Mouse (Mus musculus) liver, embryonic 11.5 days (tissue): ENCODE data around the gene Rbms1. TPM values are rescaled to one million over a fixed set of nuclear protein-coding genes. Genes with fewer than 3 reads are reported as not detected.

Experiments
- ATAC-seq: fragments of 200-750 bp; cut with Nextera tagmentation; replicated peaks from 2 replicates; pipeline ENCODE4 v1.8.0; 2017; ENCODE audit warnings: moderate number of reproducible peaks, mild to moderate bottlenecking, moderate TSS enrichment, moderate library complexity; ENCODE audit not compliant: low FRiP score
- DNase-seq: peaks from one replicate; pipeline ENCODE4 v3.0.0-alpha.2; 2017; ENCODE audit warnings: low spot score
- H3K27ac ChIP-seq: fragments of 300-500 bp; sonication (generic); 2 replicates; pipeline ENCODE4 v1.5.1; 2014; ENCODE audit warnings: mild to moderate bottlenecking, low read depth, low read length, control low read depth
- H3K27me3 ChIP-seq: fragments of 300-500 bp; sonication (generic); replicated peaks from 2 replicates; pipeline ENCODE4 v1.6.1; 2014; ENCODE audit warnings: low read length, mixed read lengths; ENCODE audit not compliant: control insufficient read depth, insufficient read depth
- H3K36me3 ChIP-seq: fragments of 300-500 bp; sonication (generic); 2 replicates; pipeline ENCODE4 v1.6.1; 2014; ENCODE audit warnings: mild to moderate bottlenecking, low read length, moderate library complexity, mixed read lengths; ENCODE audit not compliant: control insufficient read depth, insufficient read depth
- H3K4me1 ChIP-seq: fragments of 300-500 bp; sonication (generic); replicated peaks from 2 replicates; pipeline ENCODE4 v1.6.1; 2014; ENCODE audit warnings: low read length, mixed read lengths; ENCODE audit not compliant: control insufficient read depth, insufficient read depth
- H3K4me2 ChIP-seq: fragments of 300-500 bp; sonication (generic); 2 replicates; pipeline ENCODE4 v1.6.1; 2014; ENCODE audit warnings: mild to moderate bottlenecking, control low read depth, moderate library complexity
- H3K4me3 ChIP-seq: fragments of 300-500 bp; sonication (generic); 2 replicates; pipeline ENCODE4 v1.5.1; 2014; ENCODE audit warnings: low read depth, low read length, control low read depth
- H3K9ac ChIP-seq: fragments of 300-500 bp; sonication (generic); 2 replicates; pipeline ENCODE4 v1.6.1; 2014; ENCODE audit warnings: low read depth, low read length, control low read depth
- H3K9me3 ChIP-seq: fragments of 300-500 bp; sonication (generic); 2 replicates; pipeline ENCODE4 v1.6.1; 2016; ENCODE audit warnings: low read length, inconsistent platforms, mixed read lengths; ENCODE audit not compliant: control insufficient read depth
- WGBS: fragments of 180-500 bp; shearing (Covaris S2); extraction: QIAGEN DNeasy Blood & Tissue Kit; methylation state at CpG from one replicate; pipeline ENCODE4 v1.1.7; 2014; 5-methylcytosine and 5-hydroxymethylcytosine counted together
- polyA plus RNA-seq: library from polyadenylated mRNA; unstranded; fragments of >200 nt; fragmentation: Nextera tagmentation; extraction: Ambion mirVana; gene quantifications from 2 replicates; pipeline ENCODE4 v1.2.1, GENCODE M21; 2014

The Rbms1 gene
- polyA plus RNA-seq, 1 experiment from 2014 or later, result 80.8 TPM

- no peaks in the 10 kb centered on the region for H3K27me3 ChIP-seq
- 0 out of 2 replicates have a peak, but pooled peaks have one; percentile 7 for ATAC-seq
- H3K9ac ChIP-seq, result no peak overlapping the region
- DNase-seq, result no peak
- 0 out of 2 replicates have a peak overlapping the region, but pooled peaks have one; percentile 15 for H3K4me2 ChIP-seq
- H3K4me1 ChIP-seq, result peaks cover 10% of the 10 kb centered on the region
- WGBS, result 34% methylated on average over 6 of the region's 6 CpGs
- no peaks in the 10 kb centered on the region for H3K9me3 ChIP-seq
- H3K36me3 ChIP-seq, result no peaks in the 10 kb centered on the region
- H3K27ac ChIP-seq, result no peak overlapping the region
- H3K4me3 ChIP-seq, result no peak overlapping the region
Measured at GRCm38 (mm10) chr2:60910820-60911219, 52.2 kb downstream of the Rbms1 start.

GRCm38 (mm10) chr2:60908551-60908950, 54.4 kb downstream of the Rbms1 start:
- Histone ChIP-seq H3K36me3 (no peaks in the 10 kb centered on the region), H3K9me3 (no peaks in the 10 kb centered on the region), H3K9ac (no peak overlapping the region), H3K27me3 (no peaks in the 10 kb centered on the region), H3K4me2 (no peak overlapping the region), H3K27ac (no peak overlapping the region), H3K4me3 (no peak overlapping the region), H3K4me1 (peaks cover 14% of the 10 kb centered on the region)
- WGBS, result 44% methylated on average over 4 of the region's 4 CpGs
- DNase-seq, result no peak
- no peak for ATAC-seq

DNA sequence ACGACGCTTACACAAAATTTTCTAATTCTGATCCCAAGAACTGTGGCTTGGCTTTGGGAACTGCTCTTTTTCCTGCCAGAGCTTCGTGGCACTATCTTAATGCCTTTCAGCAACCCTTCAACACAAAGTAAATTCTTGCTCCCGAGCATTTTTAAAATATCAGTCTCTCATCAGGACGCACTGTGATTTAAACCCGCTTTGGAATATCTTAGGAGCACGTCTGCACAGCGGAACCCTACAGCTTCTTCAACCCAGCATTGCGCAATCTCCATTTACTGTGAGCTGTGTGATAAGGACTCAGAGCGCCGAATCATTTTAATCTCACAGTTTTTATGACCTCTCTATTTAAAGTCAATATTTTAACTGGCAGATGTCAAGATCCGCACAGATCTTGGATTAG, 54.9 kb downstream of the Rbms1 start:
- Histone ChIP-seq H3K4me3 (no peak overlapping the region), H3K4me1 (peaks cover 12% of the 10 kb centered on the region), H3K4me2 (no peak overlapping the region), H3K27ac (no peak overlapping the region), H3K9ac (no peak overlapping the region), H3K9me3 (no peaks in the 10 kb centered on the region), H3K36me3 (no peaks in the 10 kb centered on the region), H3K27me3 (no peaks in the 10 kb centered on the region)
- WGBS, result 47% methylated on average over 12 of the region's 12 CpGs
- ATAC-seq, result no peak
- no peak for DNase-seq

- H3K27ac ChIP-seq, result no peak overlapping the region
- peaks cover 11% of the 10 kb centered on the region for H3K4me1 ChIP-seq
- no peak overlapping the region for H3K9ac ChIP-seq
- no peaks in the 10 kb centered on the region for H3K36me3 ChIP-seq
- H3K4me3 ChIP-seq, result no peak overlapping the region
- no peaks in the 10 kb centered on the region for H3K27me3 ChIP-seq
- WGBS, result 21% methylated on average over 3 of the region's 3 CpGs
- DNase-seq (peak; percentile 5), ATAC-seq (no peak)
- H3K4me2 ChIP-seq, result no peak overlapping the region
- no peaks in the 10 kb centered on the region for H3K9me3 ChIP-seq
Measured at GRCm38 (mm10) chr2:60905283-60905682, 57.7 kb downstream of the Rbms1 start.

DNA sequence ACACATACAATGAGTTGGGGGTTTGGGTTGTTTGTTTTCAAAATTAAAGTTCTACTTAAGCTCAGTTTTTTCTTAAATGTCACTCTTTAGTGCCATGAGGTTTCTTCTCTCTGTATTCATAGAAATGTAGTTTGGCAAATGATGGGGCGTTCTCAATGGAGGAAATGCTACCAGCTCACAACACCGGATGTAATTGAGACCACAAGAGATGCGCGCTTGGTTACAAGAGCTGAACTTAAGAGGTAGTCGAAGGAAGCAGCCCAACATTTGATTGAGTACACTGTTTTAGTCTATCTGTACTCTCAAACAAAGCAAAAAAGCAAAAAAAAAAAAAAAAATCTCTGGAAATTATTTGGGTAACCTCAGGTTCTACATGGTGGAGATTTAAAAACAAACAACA, 58.9 kb downstream of the Rbms1 start:
- peaks cover 11% of the 10 kb centered on the region for H3K4me1 ChIP-seq
- no peak overlapping the region for H3K4me3 ChIP-seq
- no peak overlapping the region for H3K4me2 ChIP-seq
- no peaks in the 10 kb centered on the region for H3K36me3 ChIP-seq
- no peaks in the 10 kb centered on the region for H3K27me3 ChIP-seq
- no peak for DNase-seq
- no peak for ATAC-seq
- no peaks in the 10 kb centered on the region for H3K9me3 ChIP-seq
- H3K9ac ChIP-seq, result no peak overlapping the region
- H3K27ac ChIP-seq, result no peak overlapping the region
- WGBS, result 51% methylated on average over 5 of the region's 5 CpGs

DNA sequence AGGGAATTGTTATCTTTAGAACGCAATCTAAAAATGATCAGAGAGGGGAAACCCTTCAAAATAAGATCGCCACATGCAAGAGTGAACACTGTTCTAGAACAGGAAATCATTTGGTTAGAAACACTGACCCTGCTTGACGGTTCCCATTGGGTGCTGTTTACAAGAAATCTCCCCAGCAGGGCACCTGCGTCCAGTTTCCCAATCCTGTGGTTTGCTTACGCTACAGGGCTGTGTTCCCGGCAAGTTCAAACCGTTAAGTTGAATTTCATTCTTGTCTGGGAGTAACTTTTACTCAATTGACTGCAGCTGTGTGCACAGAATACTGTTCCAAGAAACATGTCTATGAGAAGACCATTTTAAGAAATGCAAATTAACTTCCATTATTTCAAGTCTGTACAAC, 59.5 kb downstream of the Rbms1 start:
- Histone ChIP-seq H3K9me3 (no peaks in the 10 kb centered on the region), H3K27me3 (no peaks in the 10 kb centered on the region), H3K4me2 (no peak overlapping the region), H3K4me3 (no peak overlapping the region), H3K27ac (no peak overlapping the region), H3K36me3 (no peaks in the 10 kb centered on the region), H3K4me1 (peaks cover 11% of the 10 kb centered on the region), H3K9ac (no peak overlapping the region)
- WGBS, result 54% methylated on average over 7 of the region's 7 CpGs
- no peak for DNase-seq
- no peak for ATAC-seq

GRCm38 (mm10) chr2:60902446-60903137, 60.4 kb downstream of the Rbms1 start:
- no peak overlapping the region for H3K27ac ChIP-seq
- no peak overlapping the region for H3K4me2 ChIP-seq
- DNase-seq (no peak), ATAC-seq (no peak)
- H3K9me3 ChIP-seq, result no peaks in the 10 kb centered on the region
- no peak overlapping the region for H3K9ac ChIP-seq
- WGBS, result 49% methylated on average over 6 of the region's 6 CpGs
- H3K4me1 ChIP-seq, result peaks cover 11% of the 10 kb centered on the region
- no peaks in the 10 kb centered on the region for H3K27me3 ChIP-seq
- H3K36me3 ChIP-seq, result no peaks in the 10 kb centered on the region
- H3K4me3 ChIP-seq, result no peak overlapping the region

DNA sequence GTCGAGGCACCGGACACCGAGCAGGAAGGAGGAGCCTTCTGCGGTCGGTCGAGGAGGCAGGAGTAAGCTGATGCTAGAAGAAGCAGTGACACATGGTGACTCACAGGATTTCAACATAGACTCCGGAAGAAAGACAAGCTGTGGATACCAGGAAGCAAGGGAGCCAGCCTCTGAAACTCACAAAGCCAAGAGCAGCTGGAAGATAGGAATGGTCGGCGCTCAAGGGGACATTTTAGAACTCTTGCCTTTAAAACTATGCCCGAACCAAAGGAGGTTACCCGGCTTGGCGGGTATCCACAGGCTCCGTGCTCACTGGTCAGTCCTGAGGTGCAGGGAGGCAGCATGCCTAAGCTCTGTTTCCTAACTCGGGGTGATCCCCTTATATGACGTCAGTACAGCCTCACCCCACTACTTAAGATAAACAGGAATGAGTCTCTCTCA, 61.5 kb downstream of the Rbms1 start:
- 46% methylated on average over 15 of the region's 15 CpGs for WGBS
- Histone ChIP-seq H3K4me2 (peak overlapping the region; percentile 42), H3K27me3 (no peaks in the 10 kb centered on the region), H3K4me3 (0 out of 2 replicates have a peak overlapping the region, but pooled peaks have one; percentile 17), H3K36me3 (no peaks in the 10 kb centered on the region), H3K9ac (no peak overlapping the region), H3K4me1 (peaks cover 11% of the 10 kb centered on the region), H3K9me3 (no peaks in the 10 kb centered on the region), H3K27ac (no peak overlapping the region)
- DNase-seq, result no peak
- ATAC-seq, result peak; percentile 41; the same call in 1 of the 2 replicates

- Histone ChIP-seq H3K4me2 (no peak overlapping the region; the same call in 1 of the 2 replicates), H3K4me1 (peaks cover 11% of the 10 kb centered on the region), H3K36me3 (no peaks in the 10 kb centered on the region), H3K27me3 (no peaks in the 10 kb centered on the region), H3K9ac (no peak overlapping the region), H3K9me3 (no peaks in the 10 kb centered on the region), H3K27ac (no peak overlapping the region), H3K4me3 (no peak overlapping the region)
- 74% methylated on average over 6 of the region's 6 CpGs for WGBS
- DNase-seq, result no peak
- no peak for ATAC-seq
Measured at GRCm38 (mm10) chr2:60901013-60901412, 62.0 kb downstream of the Rbms1 start.
